Mouse (Mus musculus) hindbrain, embryonic 11.5 days (tissue): ENCODE results near the gene Rpl23a. TPM values are rescaled to one million over a fixed set of nuclear protein-coding genes. Genes with fewer than 3 reads are reported as not detected.

Source experiments
- ATAC-seq: fragments of 200-750 bp; cut with Nextera tagmentation; 2 replicates; pipeline ENCODE4 v1.8.0; 2017; ENCODE audit warnings: mild to moderate bottlenecking, moderate TSS enrichment, moderate library complexity; ENCODE audit not compliant: low FRiP score
- DNase-seq: peaks from one replicate; pipeline ENCODE4 v3.0.0-alpha.2; 2015; ENCODE audit warnings: low spot score
- H3K27ac ChIP-seq: fragments of 300-500 bp; sonication (generic); 2 replicates; pipeline ENCODE4 v1.5.1; 2014; ENCODE audit warnings: mild to moderate bottlenecking, low read depth, low read length
- H3K27me3 ChIP-seq: fragments of 300-500 bp; sonication (generic); 2 replicates; pipeline ENCODE4 v1.6.1; 2014; ENCODE audit warnings: mild to moderate bottlenecking, low read length, moderate library complexity, mixed read lengths; ENCODE audit not compliant: control insufficient read depth, insufficient read depth
- H3K36me3 ChIP-seq: fragments of 300-500 bp; sonication (generic); 2 replicates; pipeline ENCODE4 v1.6.1; 2014; ENCODE audit warnings: mild to moderate bottlenecking, low read length, moderate library complexity, mixed read lengths; ENCODE audit not compliant: control insufficient read depth, insufficient read depth
- H3K4me1 ChIP-seq: fragments of 300-500 bp; sonication (generic); replicated peaks from 2 replicates; pipeline ENCODE4 v1.6.1; 2014; ENCODE audit warnings: low read length, mixed read lengths; ENCODE audit not compliant: control insufficient read depth, insufficient read depth
- H3K4me2 ChIP-seq: fragments of 300-500 bp; sonication (generic); replicated peaks from 2 replicates; pipeline ENCODE4 v1.6.1; 2014; ENCODE audit warnings: mild to moderate bottlenecking, low read depth, low read length
- H3K4me3 ChIP-seq: fragments of 300-500 bp; sonication (generic); 2 replicates; pipeline ENCODE4 v1.5.1; 2014; ENCODE audit warnings: low read depth, low read length
- H3K9ac ChIP-seq: fragments of 300-500 bp; sonication (generic); 2 replicates; pipeline ENCODE4 v1.6.1; 2014; ENCODE audit warnings: low read depth, low read length
- H3K9me3 ChIP-seq: fragments of 300-500 bp; sonication (generic); 2 replicates; pipeline ENCODE4 v1.6.1; 2016; ENCODE audit warnings: low read length; ENCODE audit not compliant: control insufficient read depth
- WGBS: fragments of 180-500 bp; shearing (Covaris S2); extraction: QIAGEN DNeasy Blood & Tissue Kit; methylation state at CpG from one replicate; pipeline ENCODE4 v1.1.7; 2014; 5-methylcytosine and 5-hydroxymethylcytosine counted together
- polyA plus RNA-seq: library from polyadenylated mRNA; unstranded; fragments of >200 nt; fragmentation: Nextera tagmentation; extraction: Ambion mirVana; gene quantifications from 2 replicates; pipeline ENCODE4 v1.2.1, GENCODE M21; 2014

Gene Rpl23a
- polyA plus RNA-seq, 1 experiment from 2014 or later = 1,191 TPM

- 91% methylated on average over 3 of the region's 3 CpGs for WGBS
- ATAC-seq = no peak
- H3K4me1 ChIP-seq = peaks cover 18% of the 10 kb centered on the region
- H3K27me3 ChIP-seq = no peaks in the 10 kb centered on the region
- H3K4me3 ChIP-seq = no peak overlapping the region
- no peaks in the 10 kb centered on the region for H3K9me3 ChIP-seq
- no peaks in the 10 kb centered on the region for H3K36me3 ChIP-seq
- H3K27ac ChIP-seq = no peak overlapping the region
- no peak overlapping the region for H3K4me2 ChIP-seq
- H3K9ac ChIP-seq = no peak overlapping the region
- DNase-seq = no peak
These were observed 8.9 kb downstream of the Rpl23a start for GRCm38 (mm10) chr11:78174506-78174905.

- Histone ChIP-seq H3K9ac (no peak overlapping the region), H3K27me3 (no peaks in the 10 kb centered on the region), H3K36me3 (no peaks in the 10 kb centered on the region), H3K4me1 (peaks cover 8% of the 10 kb centered on the region; the same call in 1 of the 2 replicates), H3K4me2 (no peak overlapping the region), H3K9me3 (no peaks in the 10 kb centered on the region), H3K4me3 (no peak overlapping the region), H3K27ac (no peak overlapping the region)
- ATAC-seq (no peak), DNase-seq (no peak)
- 87% methylated on average over 19 of the region's 19 CpGs for WGBS
These were observed 10.5 kb downstream of the Rpl23a start for GRCm38 (mm10) chr11:78172748-78173383.

GRCm38 (mm10) chr11:78172034-78172747 is 11.2 kb downstream of the Rpl23a start:
- no peak for DNase-seq

GRCm38 (mm10) chr11:78171328-78171727 is 12.1 kb downstream of the Rpl23a start:
- Histone ChIP-seq H3K4me3 (no peak overlapping the region), H3K9me3 (no peaks in the 10 kb centered on the region), H3K4me2 (no peak overlapping the region), H3K9ac (no peak overlapping the region), H3K27me3 (no peaks in the 10 kb centered on the region), H3K27ac (no peak overlapping the region), H3K36me3 (no peaks in the 10 kb centered on the region), H3K4me1 (no peaks in the 10 kb centered on the region)
- ATAC-seq = no peak
- 68% methylated on average over 4 of the region's 4 CpGs for WGBS
- DNase-seq = no peak

More at GRCm38 (mm10) chr11:78172034-78172747, 11.2 kb downstream of the Rpl23a start:
- Histone ChIP-seq H3K27me3 (no peaks in the 10 kb centered on the region), H3K27ac (no peak overlapping the region), H3K4me3 (no peak overlapping the region), H3K9ac (no peak overlapping the region), H3K4me2 (no peak overlapping the region), H3K4me1 (peaks cover 3% of the 10 kb centered on the region; the same call in 1 of the 2 replicates), H3K36me3 (no peaks in the 10 kb centered on the region), H3K9me3 (no peaks in the 10 kb centered on the region)
- 81% methylated on average over 16 of the region's 16 CpGs for WGBS
- no peak for ATAC-seq

GRCm38 (mm10) chr11:78170306-78170705 is 13.1 kb downstream of the Rpl23a start:
- Histone ChIP-seq H3K4me1 (no peaks in the 10 kb centered on the region), H3K27ac (no peak overlapping the region), H3K36me3 (no peaks in the 10 kb centered on the region), H3K4me2 (no peak overlapping the region), H3K27me3 (no peaks in the 10 kb centered on the region), H3K9me3 (no peaks in the 10 kb centered on the region), H3K9ac (no peak overlapping the region), H3K4me3 (no peak overlapping the region)
- ATAC-seq = no peak
- 92% methylated on average over 15 of the region's 15 CpGs for WGBS
- DNase-seq = no peak

GRCm38 (mm10) chr11:78168541-78169468 is 14.6 kb downstream of the Rpl23a start:
- Histone ChIP-seq H3K27ac (no peak overlapping the region), H3K9me3 (no peaks in the 10 kb centered on the region), H3K4me3 (no peak overlapping the region), H3K4me2 (no peak overlapping the region), H3K36me3 (no peaks in the 10 kb centered on the region), H3K4me1 (no peaks in the 10 kb centered on the region), H3K9ac (no peak overlapping the region), H3K27me3 (no peaks in the 10 kb centered on the region)
- DNase-seq = no peak
- ATAC-seq = no peak
- WGBS = 63% methylated on average over 19 of the region's 19 CpGs

- ATAC-seq (no peak), DNase-seq (no peak)
- WGBS = 87% methylated on average over 14 of the region's 14 CpGs
- no peak overlapping the region for H3K27ac ChIP-seq
- no peaks in the 10 kb centered on the region for H3K9me3 ChIP-seq
- H3K27me3 ChIP-seq = no peaks in the 10 kb centered on the region
- H3K4me3 ChIP-seq = no peak overlapping the region
- H3K9ac ChIP-seq = no peak overlapping the region
- no peak overlapping the region for H3K4me2 ChIP-seq
- H3K36me3 ChIP-seq = no peaks in the 10 kb centered on the region
- peaks cover 10% of the 10 kb centered on the region for H3K4me1 ChIP-seq
These were observed 16.0 kb downstream of the Rpl23a start for GRCm38 (mm10) chr11:78167257-78167959.

GRCm38 (mm10) chr11:78166640-78167039 is 16.7 kb downstream of the Rpl23a start:
- WGBS = 74% methylated on average over 6 of the region's 6 CpGs
- Histone ChIP-seq H3K27me3 (no peaks in the 10 kb centered on the region), H3K4me3 (no peak overlapping the region), H3K4me1 (peaks cover 11% of the 10 kb centered on the region), H3K9ac (no peak overlapping the region), H3K9me3 (no peaks in the 10 kb centered on the region), H3K36me3 (peaks cover 3% of the 10 kb centered on the region; the same call in 1 of the 2 replicates), H3K27ac (no peak overlapping the region), H3K4me2 (no peak overlapping the region)
- no peak for ATAC-seq
- DNase-seq = no peak
